Mouse (Mus musculus) heart, embryonic 11.5 days (tissue): ENCODE measurements around the gene Yipf1. TPM values are rescaled to one million over a fixed set of nuclear protein-coding genes. Genes with fewer than 3 reads are reported as not detected.

Experiments
- ATAC-seq: fragments of 200-750 bp; cut with Nextera tagmentation; replicated peaks from 2 replicates; pipeline ENCODE4 v1.8.0; 2017; ENCODE audit warnings: moderate library complexity; ENCODE audit not compliant: insufficient number of reproducible peaks, low FRiP score, low TSS enrichment
- H3K27ac ChIP-seq: fragments of 300-500 bp; sonication (generic); 2 replicates; pipeline ENCODE4 v1.5.1; 2014; ENCODE audit warnings: mild to moderate bottlenecking, low read depth, low read length
- H3K27me3 ChIP-seq: fragments of 300-500 bp; sonication (generic); 2 replicates; pipeline ENCODE4 v1.6.1; 2014; ENCODE audit warnings: mild to moderate bottlenecking, low read length, mixed read lengths; ENCODE audit not compliant: control insufficient read depth, insufficient read depth
- H3K36me3 ChIP-seq: fragments of 300-500 bp; sonication (generic); 2 replicates; pipeline ENCODE4 v1.6.1; 2014; ENCODE audit warnings: mild to moderate bottlenecking, low read length, moderate library complexity, mixed read lengths; ENCODE audit not compliant: control insufficient read depth, insufficient read depth
- H3K4me1 ChIP-seq: fragments of 300-500 bp; sonication (generic); 2 replicates; pipeline ENCODE4 v1.6.1; 2014; ENCODE audit warnings: low read length; ENCODE audit not compliant: control insufficient read depth, insufficient read depth
- H3K4me2 ChIP-seq: fragments of 300-500 bp; sonication (generic); 2 replicates; pipeline ENCODE4 v1.6.1; 2014; ENCODE audit warnings: mild to moderate bottlenecking, moderate library complexity
- H3K4me3 ChIP-seq: fragments of 300-500 bp; sonication (generic); 2 replicates; pipeline ENCODE4 v1.5.1; 2014; ENCODE audit warnings: low read depth, low read length
- H3K9ac ChIP-seq: fragments of 300-500 bp; sonication (generic); 2 replicates; pipeline ENCODE4 v1.6.1; 2014; ENCODE audit warnings: mild to moderate bottlenecking, low read depth, low read length, moderate library complexity
- H3K9me3 ChIP-seq: fragments of 300-500 bp; sonication (generic); replicated peaks from 2 replicates; pipeline ENCODE4 v1.6.1; 2016; ENCODE audit warnings: low read length; ENCODE audit not compliant: control insufficient read depth
- WGBS: fragments of 180-500 bp; shearing (Covaris S2); extraction: QIAGEN DNeasy Blood & Tissue Kit; methylation state at CpG from one replicate; pipeline ENCODE4 v1.1.7; 2014; ENCODE audit not compliant: insufficient replicate concordance; 5-methylcytosine and 5-hydroxymethylcytosine counted together
- polyA plus RNA-seq: library from polyadenylated mRNA; unstranded; fragments of >200 nt; fragmentation: Nextera tagmentation; extraction: Ambion mirVana; gene quantifications from 2 replicates; pipeline ENCODE4 v1.2.1, GENCODE M21; 2014

The Yipf1 gene
- polyA plus RNA-seq, 1 experiment from 2014 or later: 41.6 TPM

DNA sequence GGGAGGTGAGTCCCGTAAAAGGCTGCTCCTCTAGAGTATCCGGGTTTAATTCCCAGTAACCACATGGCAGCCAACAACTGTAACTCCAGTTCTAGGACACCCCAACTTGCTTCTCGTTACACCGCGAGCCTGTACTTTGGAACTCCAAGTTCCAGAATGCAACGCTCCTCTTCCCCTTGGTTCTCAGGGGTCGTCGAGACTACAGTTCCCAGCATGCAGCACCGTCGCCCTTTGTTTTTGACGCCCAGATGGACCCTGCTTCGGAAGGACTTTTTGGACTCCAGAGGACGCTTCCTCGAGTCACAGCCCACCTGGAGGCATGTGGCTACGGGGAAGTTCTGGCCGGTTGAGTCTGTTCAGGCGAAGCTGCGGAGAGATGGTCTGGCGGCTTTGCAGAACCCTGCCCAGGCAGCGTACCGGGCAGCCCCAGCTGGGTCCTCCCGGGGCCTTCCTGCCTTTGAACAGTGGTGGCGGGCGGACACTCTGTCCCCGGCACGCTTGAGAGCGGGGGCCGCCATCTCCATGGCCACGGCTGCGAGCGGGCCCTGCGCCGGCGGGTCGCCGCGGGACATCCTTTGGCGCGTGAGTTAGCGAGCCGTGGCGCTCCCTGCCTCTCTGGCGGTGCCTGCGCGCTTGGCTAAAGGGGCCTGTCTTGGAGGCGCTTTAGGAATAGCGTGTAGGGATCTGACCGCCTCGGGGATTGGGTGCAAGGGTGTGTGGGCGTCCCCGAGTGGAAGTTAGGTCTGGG, 53.6 kb downstream of the Yipf1 start, which contains the start of gene Ndc1:
Gene Ndc1 (plus strand): TSS at position 218 of the 748 bp plus-strand sequence.
- Histone ChIP-seq H3K4me2 (peak within 1 kb of the TSS; percentile 89), H3K4me3 (peak within 1 kb of the TSS; percentile 79), H3K4me1 (0 out of 2 replicates have a peak, but pooled peaks cover 6% of the 10 kb centered on the region), H3K27ac (peak within 1 kb of the TSS; percentile 89), H3K9me3 (no peaks in the 10 kb centered on the region), H3K36me3 (0 out of 2 replicates have a peak, but pooled peaks cover 4% of the 10 kb centered on the region), H3K9ac (peak within 1 kb of the TSS; percentile 83), H3K27me3 (no peaks in the 10 kb centered on the region)
- WGBS: under 1% methylated on average over 51 of the region's 51 CpGs
- peak; percentile 94 for ATAC-seq

DNA sequence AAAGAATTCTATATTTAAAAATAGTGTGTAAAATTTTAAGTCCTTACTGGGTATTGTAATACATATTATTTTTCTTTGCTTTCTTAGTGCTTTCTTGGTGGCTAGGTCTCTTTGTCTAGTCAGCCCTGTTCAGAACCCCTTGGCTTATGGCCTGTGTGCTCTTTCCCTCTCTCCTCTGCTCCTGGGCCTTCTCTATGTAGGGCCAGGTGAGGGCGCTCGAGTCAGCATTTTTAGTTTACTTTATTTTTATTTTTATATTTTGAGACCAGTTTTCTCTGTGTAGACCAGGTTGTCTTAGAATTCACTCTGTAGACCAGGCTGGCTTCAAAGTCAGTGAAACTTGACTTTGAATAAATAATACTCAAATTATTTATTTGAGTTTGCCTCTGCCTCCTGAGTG, 58.1 kb downstream of the Yipf1 start:
- 68% methylated on average over 2 of the region's 2 CpGs for WGBS
- Histone ChIP-seq H3K9me3 (no peaks in the 10 kb centered on the region), H3K36me3 (peaks cover 21% of the 10 kb centered on the region), H3K9ac (no peak overlapping the region), H3K4me1 (peaks cover 17% of the 10 kb centered on the region), H3K27me3 (no peaks in the 10 kb centered on the region), H3K27ac (no peak overlapping the region), H3K4me3 (no peak overlapping the region), H3K4me2 (no peak overlapping the region)
- ATAC-seq: no peak

DNA sequence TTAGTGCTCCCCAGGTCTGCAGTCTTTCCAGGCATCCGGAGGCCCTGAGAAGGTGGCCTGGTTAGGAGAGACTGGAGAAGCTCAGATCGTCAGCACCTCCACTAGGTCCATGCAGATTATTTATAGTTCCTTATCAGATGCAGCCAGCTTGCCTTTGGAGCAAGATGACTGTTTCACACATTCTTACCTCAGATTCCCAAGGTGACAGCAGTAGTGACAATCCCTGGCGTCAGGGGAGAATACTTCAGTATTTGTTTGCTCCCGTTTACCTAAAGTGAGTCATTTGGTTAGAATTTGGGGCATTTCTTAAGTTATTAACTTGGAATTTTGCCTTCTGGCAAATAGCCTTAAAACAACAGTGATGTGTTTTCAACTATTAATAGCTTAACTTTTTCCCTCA, 60.5 kb downstream of the Yipf1 start:
- peaks cover 24% of the 10 kb centered on the region for H3K36me3 ChIP-seq
- no peaks in the 10 kb centered on the region for H3K27me3 ChIP-seq
- peaks cover 11% of the 10 kb centered on the region for H3K4me1 ChIP-seq
- H3K9ac ChIP-seq: no peak overlapping the region
- H3K27ac ChIP-seq: no peak overlapping the region
- peak overlapping the region; percentile 20; the same call in 1 of the 2 replicates for H3K4me2 ChIP-seq
- no peaks in the 10 kb centered on the region for H3K9me3 ChIP-seq
- WGBS: 26% methylated on average over 4 of the region's 4 CpGs
- H3K4me3 ChIP-seq: no peak overlapping the region
- no peak for ATAC-seq

DNA sequence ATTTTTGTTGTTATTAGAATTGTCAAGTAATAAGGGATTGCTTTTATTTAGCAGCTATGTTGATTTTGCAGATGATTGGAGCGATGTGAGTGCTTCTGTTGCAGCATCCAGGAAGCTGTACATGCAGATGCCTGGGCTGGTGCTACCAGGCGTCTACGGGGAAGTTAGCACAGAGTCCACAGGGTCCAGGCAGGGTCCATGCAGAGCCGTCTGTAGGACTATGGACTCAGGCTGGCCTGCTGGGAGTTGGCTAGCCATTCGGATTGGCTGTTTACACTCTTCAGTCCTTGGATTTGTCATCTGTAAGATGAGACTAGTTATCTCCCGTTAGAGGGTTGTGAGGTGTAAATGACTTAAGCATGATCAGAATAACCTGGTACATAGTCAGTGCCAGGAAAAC, 64.8 kb downstream of the Yipf1 start:
- Histone ChIP-seq H3K9ac (no peak overlapping the region), H3K36me3 (peaks cover 27% of the 10 kb centered on the region), H3K27ac (no peak overlapping the region), H3K4me2 (no peak overlapping the region), H3K9me3 (no peaks in the 10 kb centered on the region), H3K4me1 (peaks cover 10% of the 10 kb centered on the region), H3K27me3 (no peaks in the 10 kb centered on the region), H3K4me3 (no peak overlapping the region)
- WGBS: 83% methylated on average over 6 of the region's 6 CpGs
- no peak for ATAC-seq

DNA sequence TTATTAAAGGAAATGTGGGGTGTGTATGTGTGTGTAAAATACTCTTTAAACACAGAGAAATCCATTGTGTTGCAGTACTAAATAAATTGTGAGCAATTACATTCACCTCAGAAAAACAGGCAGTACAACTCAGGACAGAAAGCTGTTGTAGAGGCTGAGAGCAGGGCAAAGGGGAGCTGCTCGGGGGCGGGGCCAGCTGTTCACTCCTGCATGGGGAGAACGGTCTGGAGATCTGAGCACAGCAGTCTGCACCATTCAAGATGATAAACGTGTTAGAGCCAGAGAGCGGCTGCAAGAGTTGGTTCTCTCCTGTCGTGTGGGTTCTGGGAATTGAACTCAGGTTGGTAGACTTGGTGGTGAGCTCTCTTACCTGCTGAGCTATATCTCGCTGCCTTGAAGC, 66.7 kb downstream of the Yipf1 start:
- WGBS: 78% methylated on average over 7 of the region's 7 CpGs
- Histone ChIP-seq H3K4me3 (no peak overlapping the region), H3K27ac (no peak overlapping the region), H3K9me3 (no peaks in the 10 kb centered on the region), H3K4me1 (no peaks in the 10 kb centered on the region), H3K4me2 (no peak overlapping the region), H3K9ac (no peak overlapping the region), H3K36me3 (peaks cover 27% of the 10 kb centered on the region), H3K27me3 (no peaks in the 10 kb centered on the region)
- ATAC-seq: no peak

DNA sequence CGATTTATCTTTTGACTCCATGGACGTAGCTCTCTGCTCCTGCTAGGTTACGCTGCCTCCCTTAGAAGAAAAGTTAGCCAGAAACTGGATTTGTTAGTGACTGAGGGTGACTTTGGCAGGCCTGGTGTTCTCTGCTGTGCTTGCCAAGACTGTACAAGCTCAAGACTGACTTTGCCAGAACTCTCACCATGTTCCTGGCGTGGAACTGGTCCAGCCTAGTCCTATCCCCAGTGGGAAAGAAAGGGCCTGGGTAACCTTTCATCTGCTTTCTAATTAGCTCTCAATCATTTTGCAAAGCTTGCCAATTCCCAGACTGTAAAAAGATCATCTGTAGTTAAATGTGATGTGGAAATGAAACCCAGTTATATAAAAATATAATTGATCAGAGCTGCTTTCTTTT, 72.9 kb downstream of the Yipf1 start:
- no peak overlapping the region for H3K4me3 ChIP-seq
- H3K27ac ChIP-seq: no peak overlapping the region
- H3K4me2 ChIP-seq: no peak overlapping the region
- no peak overlapping the region for H3K9ac ChIP-seq
- ATAC-seq: no peak
- H3K9me3 ChIP-seq: no peaks in the 10 kb centered on the region
- 95% methylated on average over 4 of the region's 4 CpGs for WGBS
- H3K4me1 ChIP-seq: no peaks in the 10 kb centered on the region
- no peaks in the 10 kb centered on the region for H3K27me3 ChIP-seq
- H3K36me3 ChIP-seq: peaks cover 50% of the 10 kb centered on the region

DNA sequence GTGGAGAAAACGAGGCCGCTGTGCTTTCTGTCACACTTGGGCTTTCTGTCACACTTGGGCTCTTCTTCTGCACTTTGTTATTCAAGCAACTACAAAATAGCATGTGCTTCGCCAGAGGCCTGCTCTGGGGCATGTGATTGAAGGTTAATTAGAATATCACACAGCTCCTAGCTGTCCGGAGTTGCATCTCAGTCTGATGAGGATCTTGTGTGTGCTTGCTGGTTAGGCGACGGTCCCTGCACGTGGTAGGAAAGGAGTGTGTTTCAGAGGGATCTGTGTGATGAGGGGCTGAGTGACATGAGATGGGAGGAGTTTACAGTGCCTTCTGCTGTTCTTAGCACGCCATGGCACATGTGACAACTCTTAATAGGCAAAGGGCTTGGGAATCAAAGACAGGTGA, 73.3 kb downstream of the Yipf1 start:
- H3K36me3 ChIP-seq: peaks cover 52% of the 10 kb centered on the region
- no peak overlapping the region for H3K4me2 ChIP-seq
- no peak overlapping the region for H3K27ac ChIP-seq
- ATAC-seq: no peak
- no peak overlapping the region for H3K4me3 ChIP-seq
- no peaks in the 10 kb centered on the region for H3K27me3 ChIP-seq
- 93% methylated on average over 8 of the region's 8 CpGs for WGBS
- H3K9ac ChIP-seq: no peak overlapping the region
- no peaks in the 10 kb centered on the region for H3K4me1 ChIP-seq
- no peaks in the 10 kb centered on the region for H3K9me3 ChIP-seq

DNA sequence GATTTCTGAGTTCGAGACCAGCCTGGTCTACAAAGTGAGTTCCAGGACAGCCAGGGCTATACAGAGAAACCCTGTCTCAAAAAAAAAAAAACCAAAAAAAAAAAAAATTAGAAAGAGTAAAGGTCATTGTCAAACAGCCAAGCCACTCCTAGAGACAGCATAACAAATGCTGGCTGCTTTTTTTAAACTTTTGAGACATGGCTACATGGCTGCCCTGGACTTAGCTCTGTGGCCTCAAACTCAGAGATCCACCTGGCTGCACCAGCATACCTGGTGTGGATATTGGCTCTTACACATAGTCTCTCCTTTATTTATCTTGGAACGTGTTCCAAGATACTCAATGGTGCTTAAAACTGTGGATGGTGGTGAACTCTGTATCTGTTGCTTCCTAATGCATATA, 74.1 kb downstream of the Yipf1 start:
- H3K27ac ChIP-seq: no peak overlapping the region
- H3K9ac ChIP-seq: no peak overlapping the region
- H3K9me3 ChIP-seq: no peaks in the 10 kb centered on the region
- no peaks in the 10 kb centered on the region for H3K4me1 ChIP-seq
- H3K4me2 ChIP-seq: no peak overlapping the region
- H3K4me3 ChIP-seq: no peak overlapping the region
- 95% methylated on average over 2 of the region's 2 CpGs for WGBS
- no peaks in the 10 kb centered on the region for H3K27me3 ChIP-seq
- H3K36me3 ChIP-seq: peaks cover 50% of the 10 kb centered on the region
- no peak for ATAC-seq

DNA sequence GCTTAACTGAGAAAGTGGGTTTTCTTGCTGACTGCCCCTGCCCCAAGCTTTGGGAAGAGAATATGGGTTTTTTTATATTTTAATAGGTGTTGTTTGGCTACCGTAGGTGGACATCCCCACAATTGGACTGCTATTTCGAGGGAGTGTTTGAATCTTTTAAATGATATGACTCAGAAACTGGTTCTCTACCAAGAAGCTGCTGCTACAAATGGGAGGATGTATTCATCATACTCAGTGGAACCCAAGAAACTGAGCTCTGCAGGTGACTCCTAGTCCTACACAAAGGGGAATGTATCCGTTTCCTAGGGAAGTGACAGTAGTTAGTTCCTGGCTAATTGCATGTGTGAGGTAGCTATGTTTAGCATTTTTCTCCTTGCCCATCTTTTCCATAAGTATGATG, 75.2 kb downstream of the Yipf1 start:
- H3K4me2 ChIP-seq: no peak overlapping the region
- no peak overlapping the region for H3K9ac ChIP-seq
- H3K27me3 ChIP-seq: no peaks in the 10 kb centered on the region
- no peak overlapping the region for H3K4me3 ChIP-seq
- ATAC-seq: no peak
- no peaks in the 10 kb centered on the region for H3K4me1 ChIP-seq
- H3K9me3 ChIP-seq: no peaks in the 10 kb centered on the region
- H3K36me3 ChIP-seq: peaks cover 52% of the 10 kb centered on the region
- H3K27ac ChIP-seq: no peak overlapping the region
- 91% methylated on average over 3 of the region's 3 CpGs for WGBS
